Mouse (Mus musculus) bone marrow macrophage, adult 2 months (primary cell): ENCODE results near the gene Zfp42. TPM values are rescaled to one million over a fixed set of nuclear protein-coding genes. Genes with fewer than 3 reads are reported as not detected.
"Not testable (repeated sequence)": the region's sequence is repeated elsewhere in the genome, so short reads cannot be mapped to it uniquely, and the experiment has no call there.

Experiments
- H3K27ac ChIP-seq: 2 replicates; pipeline ENCODE4 v1.5.1; 2012; ENCODE audit warnings: low read depth, low read length; ENCODE audit not compliant: insufficient read depth
- H3K4me1 ChIP-seq: 2 replicates; pipeline ENCODE4 v1.6.1; 2012; ENCODE audit warnings: low read length; ENCODE audit not compliant: control insufficient read depth, insufficient read depth
- H3K4me3 ChIP-seq: 2 replicates; pipeline ENCODE4 v1.5.1; 2012; ENCODE audit warnings: mild to moderate bottlenecking, low read length, moderate library complexity; ENCODE audit not compliant: insufficient read depth
- CTCF ChIP-seq: IDR thresholded peaks from 2 replicates; pipeline ENCODE4 v1.5.1; 2012; ENCODE audit warnings: low read depth, mild to moderate bottlenecking, low read length, moderate library complexity
- POLR2A ChIP-seq: IDR thresholded peaks from 2 replicates; pipeline ENCODE4 v1.6.1; 2012; ENCODE audit warnings: mild to moderate bottlenecking, low read depth, low read length, borderline replicate concordance
- polyA plus RNA-seq: library from polyadenylated mRNA; stranded (reverse); fragments of >200 nt; gene quantifications from 2 replicates; pipeline ENCODE4 v1.2.4, GENCODE M21; 2012; ENCODE audit not compliant: missing spikeins, insufficient read depth, insufficient read length

Gene Zfp42
- polyA plus RNA-seq: not detected in 2 replicates

GRCm38 (mm10) chr8:43306896-43307295 lies at the start of gene Zfp42:
TSS of gene Zfp42 (minus strand) at chr8:43306980.
- no peak within 1 kb of the TSS for H3K27ac ChIP-seq
- no peak for TF ChIP-seq CTCF
- TF ChIP-seq POLR2A: no peak

GRCm38 (mm10) chr8:43356069-43356770 lies 49.4 kb upstream of the Zfp42 start:
- no peak for TF ChIP-seq CTCF
- TF ChIP-seq POLR2A: no peak
- Histone ChIP-seq H3K4me1 (no peaks in the 10 kb centered on the region), H3K4me3 (no peak overlapping the region), H3K27ac (no peak overlapping the region)

More at GRCm38 (mm10) chr8:43306896-43307295, at the start of gene Zfp42:
- no peak within 1 kb of the TSS for H3K4me3 ChIP-seq
- H3K4me1 ChIP-seq: no peaks in the 10 kb centered on the region

GRCm38 (mm10) chr8:43352241-43352640 lies 45.5 kb upstream of the Zfp42 start:
- H3K4me3 ChIP-seq, H3K4me1 ChIP-seq, H3K27ac ChIP-seq: not testable (repeated sequence)

- TF ChIP-seq POLR2A (no peak), CTCF (no peak)
- H3K4me3 ChIP-seq: no peak overlapping the region
- no peak overlapping the region for H3K27ac ChIP-seq
- no peaks in the 10 kb centered on the region for H3K4me1 ChIP-seq
These were observed 31.8 kb upstream of the Zfp42 start for GRCm38 (mm10) chr8:43338555-43338954.

- no peaks in the 10 kb centered on the region for H3K4me1 ChIP-seq
- peak; percentile 18; the same call in 1 of the 2 replicates for TF ChIP-seq CTCF
- no peak for TF ChIP-seq POLR2A
- H3K27ac ChIP-seq: no peak overlapping the region
- no peak overlapping the region for H3K4me3 ChIP-seq
These were observed 26.7 kb upstream of the Zfp42 start for GRCm38 (mm10) chr8:43333465-43333864.

- no peak for TF ChIP-seq CTCF
- no peak for TF ChIP-seq POLR2A
- no peaks in the 10 kb centered on the region for H3K4me1 ChIP-seq
- H3K27ac ChIP-seq: no peak overlapping the region
These were observed 24.9 kb upstream of the Zfp42 start for GRCm38 (mm10) chr8:43331657-43332056.

GRCm38 (mm10) chr8:43329913-43330705 lies 23.3 kb upstream of the Zfp42 start:
- TF ChIP-seq POLR2A: no peak
- Histone ChIP-seq H3K4me3 (no peak overlapping the region), H3K4me1 (no peaks in the 10 kb centered on the region), H3K27ac (no peak overlapping the region)

More at GRCm38 (mm10) chr8:43331657-43332056, 24.9 kb upstream of the Zfp42 start:
- H3K4me3 ChIP-seq: no peak overlapping the region

- Histone ChIP-seq H3K27ac (no peak overlapping the region), H3K4me3 (no peak overlapping the region), H3K4me1 (no peaks in the 10 kb centered on the region)
- TF ChIP-seq CTCF (no peak), POLR2A (no peak)
These were observed 21.9 kb upstream of the Zfp42 start for GRCm38 (mm10) chr8:43328666-43329065.

GRCm38 (mm10) chr8:43320771-43321170 lies 14.0 kb upstream of the Zfp42 start:
- TF ChIP-seq POLR2A (no peak), CTCF (no peak)
- Histone ChIP-seq H3K4me3 (no peak overlapping the region), H3K27ac (no peak overlapping the region), H3K4me1 (no peaks in the 10 kb centered on the region)

GRCm38 (mm10) chr8:43308213-43308612 lies 1.4 kb upstream of the Zfp42 start:
- no peak for TF ChIP-seq POLR2A
- no peak for TF ChIP-seq CTCF
- H3K4me3 ChIP-seq: no peak overlapping the region

More at GRCm38 (mm10) chr8:43308213-43308612, 1.4 kb upstream of the Zfp42 start:
- H3K4me1 ChIP-seq: no peaks in the 10 kb centered on the region
- no peak overlapping the region for H3K27ac ChIP-seq
